Mouse (Mus musculus): ENCODE results near the gene Rad54l2. TPM values are rescaled to one million over a fixed set of nuclear protein-coding genes. Genes with fewer than 3 reads are reported as not detected.

Gene Rad54l2
- polyA plus RNA-seq, 1 experiment from 2014 or later = 5.2 TPM

GRCm38 (mm10) chr9:106739962-106740361, 49.0 kb downstream of the Rad54l2 start:
- WGBS = 97% methylated on average over 1 of the region's 1 CpGs
- Histone ChIP-seq H3K9me3 (replicated peaks; ENCODE audit: control insufficient read depth, low read length) (no peaks in the 10 kb centered on the region), H3K4me1 (ENCODE audit: control insufficient read depth, insufficient read depth, low read length) (no peaks in the 10 kb centered on the region), H3K36me3 (replicated peaks; ENCODE audit: control insufficient read depth, insufficient read depth, low read depth, low read length) (no peaks in the 10 kb centered on the region), H3K4me3 (ENCODE audit: low read depth, low read length) (no peak overlapping the region), H3K9ac (replicated peaks; ENCODE audit: low read length) (no peak overlapping the region), H3K27me3 (ENCODE audit: control insufficient read depth, insufficient read depth, low read length) (no peaks in the 10 kb centered on the region), H3K27ac (replicated peaks; ENCODE audit: low read depth, low read length) (no peak overlapping the region), H3K4me2 (ENCODE audit: low read depth, low read length) (no peak overlapping the region)
- DNase-seq (ENCODE audit: low spot score) = no peak
- ATAC-seq (replicated peaks; ENCODE audit: insufficient number of reproducible peaks, low FRiP score, low TSS enrichment, low read depth) = no peak

GRCm38 (mm10) chr9:106739056-106739455, 49.9 kb downstream of the Rad54l2 start:
- H3K9ac ChIP-seq (replicated peaks; ENCODE audit: low read length) = no peak overlapping the region
- no peak overlapping the region for H3K4me3 ChIP-seq (ENCODE audit: low read depth, low read length)
- no peak for ATAC-seq (replicated peaks; ENCODE audit: insufficient number of reproducible peaks, low FRiP score, low TSS enrichment, low read depth)
- WGBS = 86% methylated on average over 1 of the region's 1 CpGs
- H3K27ac ChIP-seq (replicated peaks; ENCODE audit: low read depth, low read length) = no peak overlapping the region
- no peaks in the 10 kb centered on the region for H3K9me3 ChIP-seq (replicated peaks; ENCODE audit: control insufficient read depth, low read length)
- no peaks in the 10 kb centered on the region for H3K36me3 ChIP-seq (replicated peaks; ENCODE audit: control insufficient read depth, insufficient read depth, low read depth, low read length)
- H3K27me3 ChIP-seq (ENCODE audit: control insufficient read depth, insufficient read depth, low read length) = no peaks in the 10 kb centered on the region
- DNase-seq (ENCODE audit: low spot score) = no peak
- H3K4me2 ChIP-seq (ENCODE audit: low read depth, low read length) = no peak overlapping the region
- H3K4me1 ChIP-seq (ENCODE audit: control insufficient read depth, insufficient read depth, low read length) = no peaks in the 10 kb centered on the region

DNA sequence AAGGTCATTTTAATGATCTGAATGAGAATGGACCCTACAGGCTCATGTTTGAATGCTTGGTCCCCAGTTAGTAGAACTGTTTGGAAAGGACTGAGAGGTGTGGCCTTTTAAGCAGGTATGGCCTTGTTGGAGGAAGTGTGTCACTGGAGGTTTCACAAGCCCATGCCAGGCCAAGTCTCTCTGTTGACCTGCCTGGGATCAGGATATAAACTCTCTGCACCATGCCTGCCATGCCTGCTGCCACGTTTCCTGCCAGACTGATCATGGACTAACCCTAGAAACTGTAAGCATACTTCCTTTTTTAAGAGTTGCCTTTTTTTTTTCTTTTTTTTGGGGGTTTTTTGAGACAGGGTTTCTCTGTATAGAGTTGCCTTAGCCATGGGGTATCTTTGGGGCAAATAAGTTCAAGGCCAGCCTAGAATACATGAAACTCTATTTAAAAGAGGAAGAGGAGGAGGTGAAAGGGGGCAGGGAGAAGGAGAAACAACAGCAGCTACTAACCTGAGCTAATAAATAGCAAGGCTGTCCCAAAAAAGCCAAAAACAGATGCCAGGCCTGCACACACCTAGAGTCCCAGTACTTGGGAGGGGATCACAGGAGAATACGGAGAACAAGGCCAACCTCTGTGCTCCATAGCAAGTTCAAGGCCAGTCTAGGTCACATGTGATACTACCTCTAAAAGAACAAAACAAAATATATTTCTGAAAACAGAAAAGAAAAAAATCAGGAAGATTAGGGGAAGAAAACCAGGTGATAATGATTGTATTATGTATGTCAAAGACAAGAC, 50.6 kb downstream of the Rad54l2 start:
- H3K4me3 ChIP-seq (ENCODE audit: low read depth, low read length) = no peak overlapping the region
- H3K27ac ChIP-seq (replicated peaks; ENCODE audit: low read depth, low read length) = no peak overlapping the region
- no peak overlapping the region for H3K4me2 ChIP-seq (ENCODE audit: low read depth, low read length)
- DNase-seq (ENCODE audit: low spot score) = no peak
- no peaks in the 10 kb centered on the region for H3K27me3 ChIP-seq (ENCODE audit: control insufficient read depth, insufficient read depth, low read length)
- H3K9me3 ChIP-seq (replicated peaks; ENCODE audit: control insufficient read depth, low read length) = no peaks in the 10 kb centered on the region
- no peaks in the 10 kb centered on the region for H3K36me3 ChIP-seq (replicated peaks; ENCODE audit: control insufficient read depth, insufficient read depth, low read depth, low read length)
- ATAC-seq (replicated peaks; ENCODE audit: insufficient number of reproducible peaks, low FRiP score, low TSS enrichment, low read depth) = no peak
- H3K4me1 ChIP-seq (ENCODE audit: control insufficient read depth, insufficient read depth, low read length) = no peaks in the 10 kb centered on the region
- no peak overlapping the region for H3K9ac ChIP-seq (replicated peaks; ENCODE audit: low read length)
- whole genome bisulfite sequencing = 88% methylated on average over 2 of the region's 2 CpGs

- no peak overlapping the region for H3K4me2 ChIP-seq (ENCODE audit: low read depth, low read length)
- H3K4me3 ChIP-seq (ENCODE audit: low read depth, low read length) = no peak overlapping the region
- ATAC-seq (replicated peaks; ENCODE audit: insufficient number of reproducible peaks, low FRiP score, low TSS enrichment, low read depth) = no peak
- H3K27me3 ChIP-seq (ENCODE audit: control insufficient read depth, insufficient read depth, low read length) = no peaks in the 10 kb centered on the region
- WGBS = 68% methylated on average over 2 of the region's 2 CpGs
- H3K4me1 ChIP-seq (ENCODE audit: control insufficient read depth, insufficient read depth, low read length) = no peaks in the 10 kb centered on the region
- no peak overlapping the region for H3K27ac ChIP-seq (replicated peaks; ENCODE audit: low read depth, low read length)
- H3K9ac ChIP-seq (replicated peaks; ENCODE audit: low read length) = no peak overlapping the region
- H3K9me3 ChIP-seq (replicated peaks; ENCODE audit: control insufficient read depth, low read length) = no peaks in the 10 kb centered on the region
- H3K36me3 ChIP-seq (replicated peaks; ENCODE audit: control insufficient read depth, insufficient read depth, low read depth, low read length) = no peaks in the 10 kb centered on the region
- no peak for DNase-seq (ENCODE audit: low spot score)
Observed at GRCm38 (mm10) chr9:106733690-106734089, 55.3 kb downstream of the Rad54l2 start.

- DNase-seq (ENCODE audit: low spot score) = no peak
- Histone ChIP-seq H3K9ac (replicated peaks; ENCODE audit: low read length) (no peak overlapping the region), H3K9me3 (replicated peaks; ENCODE audit: control insufficient read depth, low read length) (no peaks in the 10 kb centered on the region), H3K4me1 (ENCODE audit: control insufficient read depth, insufficient read depth, low read length) (no peaks in the 10 kb centered on the region), H3K27me3 (ENCODE audit: control insufficient read depth, insufficient read depth, low read length) (no peaks in the 10 kb centered on the region), H3K4me2 (ENCODE audit: low read depth, low read length) (no peak overlapping the region), H3K4me3 (ENCODE audit: low read depth, low read length) (no peak overlapping the region), H3K27ac (replicated peaks; ENCODE audit: low read depth, low read length) (no peak overlapping the region), H3K36me3 (replicated peaks; ENCODE audit: control insufficient read depth, insufficient read depth, low read depth, low read length) (no peaks in the 10 kb centered on the region)
- WGBS = 87% methylated on average over 2 of the region's 2 CpGs
- ATAC-seq (replicated peaks; ENCODE audit: insufficient number of reproducible peaks, low FRiP score, low TSS enrichment, low read depth) = no peak
Observed at GRCm38 (mm10) chr9:106729416-106729815, 59.6 kb downstream of the Rad54l2 start.

- H3K27me3 ChIP-seq (ENCODE audit: control insufficient read depth, insufficient read depth, low read length) = no peaks in the 10 kb centered on the region
- no peak for DNase-seq (ENCODE audit: low spot score)
- ATAC-seq (replicated peaks; ENCODE audit: insufficient number of reproducible peaks, low FRiP score, low TSS enrichment, low read depth) = no peak
- no peaks in the 10 kb centered on the region for H3K36me3 ChIP-seq (replicated peaks; ENCODE audit: control insufficient read depth, insufficient read depth, low read depth, low read length)
- H3K4me2 ChIP-seq (ENCODE audit: low read depth, low read length) = no peak overlapping the region
- H3K4me3 ChIP-seq (ENCODE audit: low read depth, low read length) = no peak overlapping the region
- no peaks in the 10 kb centered on the region for H3K9me3 ChIP-seq (replicated peaks; ENCODE audit: control insufficient read depth, low read length)
- 91% methylated on average over 1 of the region's 1 CpGs for WGBS
- H3K9ac ChIP-seq (replicated peaks; ENCODE audit: low read length) = no peak overlapping the region
- H3K27ac ChIP-seq (replicated peaks; ENCODE audit: low read depth, low read length) = no peak overlapping the region
- no peaks in the 10 kb centered on the region for H3K4me1 ChIP-seq (ENCODE audit: control insufficient read depth, insufficient read depth, low read length)
Observed at GRCm38 (mm10) chr9:106726891-106727290, 62.1 kb downstream of the Rad54l2 start.

DNA sequence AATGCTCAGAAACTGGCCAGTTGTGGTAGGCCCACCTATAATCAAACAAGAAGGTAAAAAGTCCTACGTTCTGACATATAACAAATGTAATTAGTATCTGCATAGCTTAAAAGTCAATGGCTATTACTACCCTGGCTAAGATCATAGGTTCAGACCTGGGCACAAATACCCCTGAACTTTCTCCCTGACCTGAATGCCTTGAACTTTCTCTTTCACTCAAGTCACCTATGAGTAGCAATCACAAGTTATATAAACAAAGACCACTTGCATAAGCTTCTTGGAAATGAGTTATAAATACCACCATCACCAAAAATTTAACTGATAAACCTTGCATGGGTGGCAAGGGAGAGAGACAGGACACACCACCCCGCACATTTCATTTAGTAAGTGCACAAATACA, 63.6 kb downstream of the Rad54l2 start:
- no peak overlapping the region for H3K27ac ChIP-seq (replicated peaks; ENCODE audit: low read depth, low read length)

GRCm38 (mm10) chr9:106724864-106725263, 64.1 kb downstream of the Rad54l2 start:
- Histone ChIP-seq H3K4me2 (ENCODE audit: low read depth, low read length) (no peak overlapping the region), H3K9ac (replicated peaks; ENCODE audit: low read length) (no peak overlapping the region), H3K4me1 (ENCODE audit: control insufficient read depth, insufficient read depth, low read length) (no peaks in the 10 kb centered on the region), H3K27ac (replicated peaks; ENCODE audit: low read depth, low read length) (no peak overlapping the region), H3K4me3 (ENCODE audit: low read depth, low read length) (no peak overlapping the region), H3K36me3 (replicated peaks; ENCODE audit: control insufficient read depth, insufficient read depth, low read depth, low read length) (no peaks in the 10 kb centered on the region), H3K9me3 (replicated peaks; ENCODE audit: control insufficient read depth, low read length) (no peaks in the 10 kb centered on the region), H3K27me3 (ENCODE audit: control insufficient read depth, insufficient read depth, low read length) (no peaks in the 10 kb centered on the region)
- 79% methylated on average over 1 of the region's 1 CpGs for WGBS
- ATAC-seq (replicated peaks; ENCODE audit: insufficient number of reproducible peaks, low FRiP score, low TSS enrichment, low read depth) (no peak), DNase-seq (ENCODE audit: low spot score) (no peak)

More for the DNA sequence above, 63.6 kb downstream of the Rad54l2 start:
- WGBS = 91% methylated on average over 2 of the region's 2 CpGs
- Histone ChIP-seq H3K4me1 (ENCODE audit: control insufficient read depth, insufficient read depth, low read length) (no peaks in the 10 kb centered on the region), H3K9me3 (replicated peaks; ENCODE audit: control insufficient read depth, low read length) (no peaks in the 10 kb centered on the region), H3K9ac (replicated peaks; ENCODE audit: low read length) (no peak overlapping the region), H3K4me3 (ENCODE audit: low read depth, low read length) (no peak overlapping the region), H3K36me3 (replicated peaks; ENCODE audit: control insufficient read depth, insufficient read depth, low read depth, low read length) (no peaks in the 10 kb centered on the region), H3K4me2 (ENCODE audit: low read depth, low read length) (no peak overlapping the region), H3K27me3 (ENCODE audit: control insufficient read depth, insufficient read depth, low read length) (no peaks in the 10 kb centered on the region)
- no peak for DNase-seq (ENCODE audit: low spot score)
- no peak for ATAC-seq (replicated peaks; ENCODE audit: insufficient number of reproducible peaks, low FRiP score, low TSS enrichment, low read depth)

Data from embryonic facial prominence, embryonic 11.5 days (tissue).